Mouse (Mus musculus) ES-E14 (cell line): ENCODE data around the gene Msi2. TPM values are rescaled to one million over a fixed set of nuclear protein-coding genes. Genes with fewer than 3 reads are reported as not detected.
A peak's percentile ranks its signal among the peaks of the same experiment; 100 is the strongest.

Source experiments
- DNase-seq: peaks from one replicate; pipeline ENCODE4 v3.0.0-alpha.2; 2013; ENCODE audit warnings: low read depth, low spot score
- H3K27ac ChIP-seq: 2 replicates; pipeline ENCODE4 v1.5.1; 2012; ENCODE audit warnings: low read depth, mild to moderate bottlenecking, low read length, moderate library complexity, mixed read lengths; ENCODE audit not compliant: poor library complexity, insufficient read depth, severe bottlenecking
- H3K36me3 ChIP-seq: 2 replicates; pipeline ENCODE4 v1.6.1; 2012; ENCODE audit warnings: mild to moderate bottlenecking, low read length, moderate library complexity, mixed read lengths; ENCODE audit not compliant: control insufficient read depth, poor library complexity, insufficient read depth, severe bottlenecking
- H3K4me1 ChIP-seq, 2 experiments: fragments of 150-350 bp in 1 of 2; sonication (generic) in 1 of 2; 2 replicates each; pipeline ENCODE4 v1.6.1; 2012; ENCODE audit warnings: low read length in 2 of 2, mild to moderate bottlenecking in 1 of 2, mixed read lengths in 1 of 2; ENCODE audit not compliant: control insufficient read depth in 2 of 2, insufficient read depth in 2 of 2, poor library complexity in 1 of 2
- H3K4me3 ChIP-seq, 2 experiments: fragments of 150-350 bp in 1 of 2; sonication (generic) in 1 of 2; 2 replicates each; pipeline ENCODE4 v1.5.1; 2012; ENCODE audit warnings: low read length in 2 of 2, low read depth in 1 of 2, mild to moderate bottlenecking in 1 of 2, mixed read lengths in 1 of 2; ENCODE audit not compliant: insufficient read depth in 1 of 2, poor library complexity in 1 of 2, severe bottlenecking in 1 of 2
- H3K9ac ChIP-seq: 2 replicates; pipeline ENCODE4 v1.6.1; 2012; ENCODE audit warnings: low read depth, mild to moderate bottlenecking, low read length, mixed read lengths; ENCODE audit not compliant: poor library complexity, insufficient read depth, severe bottlenecking
- H3K9me3 ChIP-seq: fragments of 150-350 bp; sonication (generic); 2 replicates; pipeline ENCODE4 v1.6.1; 2012; ENCODE audit warnings: low read depth, mild to moderate bottlenecking, low read length; ENCODE audit not compliant: control insufficient read depth, insufficient read depth
- CHD2 ChIP-seq: IDR thresholded peaks from 2 replicates; pipeline ENCODE4 v1.6.1; 2014; ENCODE audit warnings: mild to moderate bottlenecking, low read depth, low read length, inconsistent platforms
- HCFC1 ChIP-seq: IDR thresholded peaks from 2 replicates; pipeline ENCODE4 v1.6.1; 2012; ENCODE audit warnings: low read length, inconsistent platforms, borderline replicate concordance; ENCODE audit not compliant: insufficient read depth
- MAFK ChIP-seq: IDR thresholded peaks from 2 replicates; pipeline ENCODE4 v1.6.1; 2014; ENCODE audit warnings: mild to moderate bottlenecking, low read depth, low read length, inconsistent platforms; ENCODE audit not compliant: insufficient read depth
- ZC3H11A ChIP-seq: IDR thresholded peaks from 2 replicates; pipeline ENCODE4 v1.6.1; 2012; ENCODE audit warnings: low read depth, mild to moderate bottlenecking, inconsistent platforms, low read length, borderline replicate concordance
- ZNF384 ChIP-seq: IDR thresholded peaks from 2 replicates; pipeline ENCODE4 v1.6.1; 2012; ENCODE audit warnings: low read depth, low read length, inconsistent platforms
- in situ Hi-C, 2 experiments: fragments of 600-800 bp; cut with MboI; formaldehyde crosslinking; loops; one replicate each; pipeline ENCODE4 v1.15.1; 2025; ENCODE audit warnings: low sequenced_read_pairs in 2 of 2, inconsistent platforms in 1 of 2; ENCODE audit not compliant: unreplicated experiment in 2 of 2
- total RNA-seq: library from RNA; depleted of rRNA; stranded (reverse); fragments of 300-350 nt; gene quantifications from 2 replicates; pipeline ENCODE4 v1.2.3, GENCODE M21; 2012

The Msi2 gene
- total RNA-seq, 1 experiment: 66.4 TPM

DNA sequence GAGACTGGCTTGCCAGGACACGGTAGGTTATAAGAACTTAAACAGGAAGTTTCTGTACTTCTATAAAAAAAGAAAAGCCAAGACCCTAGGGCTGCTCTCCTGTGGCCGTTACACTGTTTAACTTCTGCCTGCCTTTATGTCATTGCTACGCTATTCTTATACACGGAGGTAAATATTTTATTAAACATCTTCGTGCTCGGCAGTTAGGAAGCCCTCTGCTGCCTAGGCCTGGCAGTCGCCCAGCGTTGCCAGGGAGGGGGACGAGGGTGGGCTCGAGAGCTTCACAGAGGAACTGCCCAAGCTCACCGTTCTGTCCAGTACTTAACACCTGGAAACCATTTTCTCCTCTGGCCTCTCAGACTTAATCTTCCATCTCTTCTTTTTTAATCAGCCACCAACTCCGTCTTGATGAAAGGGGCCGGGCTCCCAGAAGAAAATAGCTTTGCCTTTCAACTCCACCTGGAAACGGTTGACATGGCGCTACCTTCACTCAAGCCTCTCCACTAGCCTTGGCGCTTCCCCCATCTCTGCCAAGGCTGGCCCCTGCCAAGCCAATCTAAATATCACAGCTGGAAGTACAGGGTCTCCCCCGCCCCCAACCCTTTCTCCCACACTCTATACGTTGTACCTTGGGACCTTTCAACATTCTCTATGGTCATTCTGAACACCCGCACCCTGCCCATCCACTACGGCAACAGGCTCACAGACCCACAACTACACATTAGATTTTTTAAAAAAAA lies 9.6 kb upstream of the Msi2 start:
- no peak overlapping the region for H3K27ac ChIP-seq
- H3K9me3 ChIP-seq: no peaks in the 10 kb centered on the region
- DNase-seq: no peak
- in situ Hi-C loops: no loop called here
- TF ChIP-seq HCFC1 (no peak), MAFK (no peak), ZNF384 (no peak), ZC3H11A (no peak), CHD2 (no peak)
- H3K36me3 ChIP-seq: no peaks in the 10 kb centered on the region
- peak overlapping the region in 1 of 2 experiments; percentile 29; a peak in 1 of 4 replicates for H3K4me3 ChIP-seq
- H3K9ac ChIP-seq: no peak overlapping the region
- H3K4me1 ChIP-seq: peaks cover 5 to 7% of the 10 kb centered on the region in 2 experiments; a peak in 3 of 4 replicates

DNA sequence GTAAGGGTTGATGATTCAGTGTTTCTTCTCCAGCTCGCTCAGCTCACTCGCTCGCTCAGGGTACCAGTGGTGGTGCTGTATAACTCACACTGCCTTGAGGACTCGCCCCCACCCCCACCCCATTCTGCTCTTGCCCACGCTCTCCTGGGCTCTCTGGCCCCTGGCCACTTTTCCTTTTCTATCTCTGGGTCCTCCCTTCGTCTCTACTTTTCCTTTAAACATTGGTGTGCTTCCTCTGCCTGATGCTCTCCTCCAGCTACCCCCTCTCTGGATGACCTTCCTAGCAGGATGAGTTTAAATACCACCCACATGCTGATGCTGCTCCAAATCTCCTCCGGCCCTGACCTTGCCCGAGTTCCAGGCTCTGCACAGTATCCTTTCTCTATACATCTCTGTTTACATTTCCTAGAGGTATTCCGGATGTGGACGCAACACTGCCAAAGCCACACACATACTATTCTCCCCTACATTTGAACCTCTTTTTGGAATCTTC lies 2.9 kb upstream of the Msi2 start:
- no peak for DNase-seq
- 0 out of 2 replicates have a peak, but pooled peaks cover 2% of the 10 kb centered on the region for H3K36me3 ChIP-seq
- no peak overlapping the region; the same call in 1 of the 2 replicates for H3K27ac ChIP-seq
- no peak overlapping the region for H3K9ac ChIP-seq
- in situ Hi-C loops: no loop called here
- H3K4me1 ChIP-seq: peaks cover 2 to 9% of the 10 kb centered on the region in 2 experiments; a peak in 1 of 4 replicates
- TF ChIP-seq ZC3H11A: no peak
- TF ChIP-seq HCFC1: no peak
- no peak for TF ChIP-seq CHD2
- TF ChIP-seq MAFK: no peak
- no peak for TF ChIP-seq ZNF384
- H3K4me3 ChIP-seq: no peak overlapping the region
- no peaks in the 10 kb centered on the region for H3K9me3 ChIP-seq

DNA sequence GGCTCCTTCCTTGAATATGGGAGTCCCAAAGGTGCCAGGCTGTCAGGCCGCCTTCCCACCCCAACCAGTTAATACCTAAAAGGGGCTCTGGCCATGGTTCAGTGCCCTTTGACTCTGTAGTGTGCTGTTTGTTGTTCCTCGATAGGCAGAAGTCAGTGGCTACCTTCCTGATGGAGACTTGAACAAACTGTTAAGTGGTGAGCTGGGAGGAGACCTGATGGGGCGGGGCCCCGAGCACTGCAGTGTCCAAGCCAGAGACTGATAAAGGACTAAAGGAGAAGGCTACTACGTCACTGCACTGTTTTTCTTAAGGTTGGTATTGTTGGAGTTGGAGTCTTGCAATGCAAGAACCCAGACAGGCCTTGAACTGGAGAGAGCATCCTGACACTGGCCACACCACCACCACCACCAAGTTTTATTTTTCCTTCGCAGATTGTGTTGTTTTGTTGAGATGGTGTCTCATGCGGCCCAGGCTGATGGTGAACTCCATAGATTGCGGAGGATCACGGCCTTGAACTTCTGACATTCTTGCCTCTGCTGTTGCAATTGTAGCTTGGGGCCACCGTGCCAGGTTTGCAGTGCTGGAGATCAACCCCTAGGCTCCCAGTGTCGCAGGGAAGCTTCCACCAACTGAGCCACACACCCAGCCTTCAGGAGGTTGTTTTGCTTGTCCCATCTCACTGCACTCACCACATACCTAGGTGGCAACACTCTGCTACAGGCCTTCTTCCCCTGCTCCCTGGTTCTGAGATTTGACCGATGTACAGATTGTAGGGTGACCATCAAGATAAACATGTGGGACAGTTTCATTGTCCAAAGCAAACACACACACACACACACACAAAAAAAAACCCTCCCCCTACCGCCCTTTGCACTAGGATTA lies 2.2 kb upstream of the Msi2 start:
- Histone ChIP-seq H3K9ac (no peak overlapping the region; the same call in 1 of the 2 replicates), H3K4me3 (no peak overlapping the region), H3K36me3 (0 out of 2 replicates have a peak, but pooled peaks cover 2% of the 10 kb centered on the region), H3K4me1 (peaks cover 2 to 9% of the 10 kb centered on the region in 2 experiments; a peak in 1 of 4 replicates), H3K9me3 (no peaks in the 10 kb centered on the region), H3K27ac (no peak overlapping the region; the same call in 1 of the 2 replicates)
- in situ Hi-C loops: no loop called here
- no peak for TF ChIP-seq HCFC1
- TF ChIP-seq MAFK: no peak
- no peak for TF ChIP-seq ZC3H11A
- TF ChIP-seq CHD2: no peak
- no peak for TF ChIP-seq ZNF384
- no peak for DNase-seq

DNA sequence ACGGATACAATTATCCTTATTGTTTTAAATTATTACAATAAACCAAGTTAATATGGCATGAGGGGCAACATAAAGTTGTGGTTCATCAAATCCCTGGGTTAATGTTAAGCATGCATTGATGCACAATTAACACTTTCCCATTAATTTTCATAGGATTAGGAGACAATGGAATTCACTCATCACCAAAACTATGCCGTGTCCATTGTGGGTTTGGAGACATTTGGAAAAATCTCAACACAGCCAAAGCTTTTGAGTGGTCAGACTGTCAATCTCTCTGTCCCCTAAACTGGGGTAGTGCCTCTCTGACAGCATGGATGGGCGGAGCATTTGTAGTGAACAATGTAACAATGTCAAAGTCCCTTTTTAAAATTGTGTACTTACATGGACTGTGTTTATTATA lies 1.3 kb upstream of the Msi2 start:
- Histone ChIP-seq H3K36me3 (peaks cover 4% of the 10 kb centered on the region; the same call in 1 of the 2 replicates), H3K4me3 (no peak overlapping the region), H3K4me1 (peaks cover 2 to 13% of the 10 kb centered on the region in 2 experiments; a peak in 2 of 4 replicates), H3K27ac (no peak overlapping the region), H3K9me3 (no peaks in the 10 kb centered on the region), H3K9ac (peak overlapping the region; percentile 10; the same call in 1 of the 2 replicates)
- no peak for DNase-seq
- in situ Hi-C loops: no loop called here
- TF ChIP-seq MAFK: no peak
- TF ChIP-seq ZNF384: no peak
- no peak for TF ChIP-seq ZC3H11A
- no peak for TF ChIP-seq HCFC1
- no peak for TF ChIP-seq CHD2
